Mouse (Mus musculus): ENCODE results near the gene Pcnp.
"Not testable (repeated sequence)": the region's sequence is repeated elsewhere in the genome, so short reads cannot be mapped to it uniquely, and the experiment has no call there.

The Pcnp gene

GRCm38 (mm10) chr16:56029661-56030082, at the start of gene Pcnp:
TSS of gene Pcnp (minus strand) at chr16:56029739.
- peak; percentile 99 for DNase-seq (ENCODE audit: low spot score)

GRCm38 (mm10) chr16:56076121-56076869, 46.8 kb upstream of the Pcnp start:
- DNase-seq (ENCODE audit: low spot score), result no peak

- DNase-seq (ENCODE audit: low spot score), result peak; percentile 92
Measured at GRCm38 (mm10) chr16:56075222-56076111, 45.9 kb upstream of the Pcnp start.

GRCm38 (mm10) chr16:56074565-56074964, 45.0 kb upstream of the Pcnp start:
- DNase-seq (ENCODE audit: low spot score), result no peak

- no peak for DNase-seq (ENCODE audit: low spot score)
Measured at GRCm38 (mm10) chr16:56074122-56074521, 44.6 kb upstream of the Pcnp start.

- not testable (repeated sequence) for DNase-seq (ENCODE audit: low spot score)
Measured at GRCm38 (mm10) chr16:56073150-56073549, 43.6 kb upstream of the Pcnp start.

GRCm38 (mm10) chr16:56072533-56072932, 43.0 kb upstream of the Pcnp start:
- no peak for DNase-seq (ENCODE audit: low spot score)

GRCm38 (mm10) chr16:56071317-56072232, 42.0 kb upstream of the Pcnp start:
- DNase-seq (ENCODE audit: low spot score), result no peak

GRCm38 (mm10) chr16:56068523-56069070, 39.1 kb upstream of the Pcnp start:
- DNase-seq (ENCODE audit: low spot score), result no peak

- DNase-seq (ENCODE audit: low spot score), result no peak
Measured at GRCm38 (mm10) chr16:56066113-56066512, 36.6 kb upstream of the Pcnp start.

GRCm38 (mm10) chr16:56064334-56064990, 34.9 kb upstream of the Pcnp start:
- DNase-seq (ENCODE audit: low spot score), result peak; percentile 89

GRCm38 (mm10) chr16:56062981-56063380, 33.4 kb upstream of the Pcnp start:
- DNase-seq (ENCODE audit: low spot score), result peak; percentile 19

- no peak for DNase-seq (ENCODE audit: low spot score)
Measured at GRCm38 (mm10) chr16:56061995-56062594, 32.6 kb upstream of the Pcnp start.

GRCm38 (mm10) chr16:56058151-56058550, 28.6 kb upstream of the Pcnp start:
- DNase-seq (ENCODE audit: low spot score), result no peak

GRCm38 (mm10) chr16:56056944-56057590, 27.5 kb upstream of the Pcnp start:
- peak; percentile 57 for DNase-seq (ENCODE audit: low spot score)

GRCm38 (mm10) chr16:56055911-56056310, 26.4 kb upstream of the Pcnp start:
- no peak for DNase-seq (ENCODE audit: low spot score)

- DNase-seq (ENCODE audit: low spot score), result not testable (repeated sequence)
Measured at GRCm38 (mm10) chr16:56048038-56048437, 18.5 kb upstream of the Pcnp start, which contains the start of gene Senp7. TSS of gene Senp7 (plus strand) at chr16:56048338.

- no peak for DNase-seq (ENCODE audit: low spot score)
Measured at GRCm38 (mm10) chr16:56038090-56038489, 8.6 kb upstream of the Pcnp start.

GRCm38 (mm10) chr16:56037138-56038010, 7.8 kb upstream of the Pcnp start, which contains the start of gene Trmt10c:
TSS of gene Trmt10c (minus strand) at chr16:56037819.
- peak; percentile 91 for DNase-seq (ENCODE audit: low spot score)

All from embryo, embryonic 10 days (tissue).